Mouse (Mus musculus) hindbrain, embryonic 15.5 days (tissue): ENCODE measurements around the gene Akap6. TPM values are rescaled to one million over a fixed set of nuclear protein-coding genes. Genes with fewer than 3 reads are reported as not detected.

Source experiments
- ATAC-seq: fragments of 200-750 bp; cut with Nextera tagmentation; 2 replicates; pipeline ENCODE4 v1.8.0; 2017; ENCODE audit warnings: low read depth, moderate number of reproducible peaks, moderate TSS enrichment; ENCODE audit not compliant: low FRiP score
- H3K27ac ChIP-seq: fragments of 300-500 bp; sonication (generic); replicated peaks from 2 replicates; pipeline ENCODE4 v1.5.1; 2015; ENCODE audit warnings: mild to moderate bottlenecking, inconsistent platforms
- H3K27me3 ChIP-seq: fragments of 300-500 bp; sonication (generic); 2 replicates; pipeline ENCODE4 v1.6.1; 2015; ENCODE audit warnings: control low read depth, inconsistent platforms
- H3K36me3 ChIP-seq: fragments of 300-500 bp; sonication (generic); 2 replicates; pipeline ENCODE4 v1.6.1; 2015; ENCODE audit warnings: control low read depth, inconsistent platforms
- H3K4me1 ChIP-seq: fragments of 300-500 bp; sonication (generic); replicated peaks from 2 replicates; pipeline ENCODE4 v1.6.1; 2015; ENCODE audit warnings: control low read depth, inconsistent platforms
- H3K4me2 ChIP-seq: fragments of 300-500 bp; sonication (generic); 2 replicates; pipeline ENCODE4 v1.6.1; 2015; ENCODE audit warnings: moderate library complexity, mild to moderate bottlenecking, inconsistent platforms
- H3K4me3 ChIP-seq: fragments of 300-500 bp; sonication (generic); 2 replicates; pipeline ENCODE4 v1.5.1; 2015; ENCODE audit warnings: mild to moderate bottlenecking, inconsistent platforms
- H3K9ac ChIP-seq: fragments of 300-500 bp; sonication (generic); 2 replicates; pipeline ENCODE4 v1.6.1; 2015; ENCODE audit warnings: inconsistent platforms
- H3K9me3 ChIP-seq: fragments of 300-500 bp; sonication (generic); 2 replicates; pipeline ENCODE4 v1.6.1; 2016; ENCODE audit warnings: control low read depth, inconsistent platforms
- WGBS: fragments of 180-500 bp; shearing (Covaris S2); methylation state at CpG from one replicate; pipeline ENCODE4 v1.1.7; 2015; 5-methylcytosine and 5-hydroxymethylcytosine counted together
- polyA plus RNA-seq: library from polyadenylated mRNA; unstranded; fragments of >200 nt; fragmentation: Nextera tagmentation; extraction: Ambion mirVana; gene quantifications from 2 replicates; pipeline ENCODE4 v1.2.1, GENCODE M21; 2015

Gene Akap6
- polyA plus RNA-seq, 1 experiment from 2014 or later: 24.3 TPM

DNA sequence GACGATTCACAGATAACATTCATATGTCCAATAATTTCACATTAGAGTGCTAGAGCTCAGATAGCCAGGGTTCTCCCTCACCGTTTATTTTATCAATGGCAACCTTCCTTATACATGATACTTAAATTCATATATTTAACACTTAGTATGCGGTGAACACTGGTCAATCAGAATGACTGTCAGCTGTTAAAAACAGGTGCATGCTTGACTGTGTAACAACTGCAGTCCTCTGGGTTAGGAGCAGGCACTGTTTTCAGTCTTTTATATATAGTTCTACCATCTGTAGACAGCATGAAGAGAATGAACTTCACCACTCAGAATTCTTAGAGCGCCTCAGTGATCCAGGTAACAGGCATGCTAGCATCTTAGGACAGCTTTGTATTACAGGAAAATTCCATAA, 158.1 kb downstream of the Akap6 start:
- Histone ChIP-seq H3K4me1 (0 out of 2 replicates have a peak, but pooled peaks cover 7% of the 10 kb centered on the region), H3K9ac (no peak overlapping the region), H3K4me3 (no peak overlapping the region), H3K4me2 (no peak overlapping the region), H3K27ac (no peak overlapping the region), H3K36me3 (no peaks in the 10 kb centered on the region), H3K9me3 (no peaks in the 10 kb centered on the region), H3K27me3 (no peaks in the 10 kb centered on the region)
- 92% methylated on average over 4 of the region's 4 CpGs for WGBS
- ATAC-seq: no peak

DNA sequence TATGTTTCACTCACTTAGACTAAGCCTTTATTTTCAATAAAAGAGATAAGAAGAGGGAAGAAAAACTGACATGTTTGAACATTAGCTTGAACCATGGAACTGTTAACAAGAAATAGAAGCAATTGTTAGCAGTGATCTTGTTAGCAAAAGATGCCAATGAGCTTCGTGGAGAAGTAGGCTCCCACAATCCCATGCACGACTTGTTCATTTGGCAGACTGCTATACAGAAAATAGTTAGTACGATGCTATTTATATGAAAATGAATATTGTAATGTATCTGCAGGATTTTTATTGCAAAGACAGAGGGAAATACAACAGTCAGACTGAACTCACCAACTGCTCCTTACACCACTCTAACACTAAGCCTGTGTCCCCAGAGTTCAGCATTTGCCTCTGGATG, 162.7 kb downstream of the Akap6 start:
- no peak overlapping the region for H3K9ac ChIP-seq
- H3K27ac ChIP-seq: no peak overlapping the region
- H3K9me3 ChIP-seq: no peaks in the 10 kb centered on the region
- no peaks in the 10 kb centered on the region for H3K36me3 ChIP-seq
- no peaks in the 10 kb centered on the region for H3K27me3 ChIP-seq
- 0 out of 2 replicates have a peak, but pooled peaks cover 2% of the 10 kb centered on the region for H3K4me1 ChIP-seq
- no peak overlapping the region for H3K4me2 ChIP-seq
- ATAC-seq: no peak
- H3K4me3 ChIP-seq: no peak overlapping the region
- WGBS: 74% methylated on average over 3 of the region's 3 CpGs

DNA sequence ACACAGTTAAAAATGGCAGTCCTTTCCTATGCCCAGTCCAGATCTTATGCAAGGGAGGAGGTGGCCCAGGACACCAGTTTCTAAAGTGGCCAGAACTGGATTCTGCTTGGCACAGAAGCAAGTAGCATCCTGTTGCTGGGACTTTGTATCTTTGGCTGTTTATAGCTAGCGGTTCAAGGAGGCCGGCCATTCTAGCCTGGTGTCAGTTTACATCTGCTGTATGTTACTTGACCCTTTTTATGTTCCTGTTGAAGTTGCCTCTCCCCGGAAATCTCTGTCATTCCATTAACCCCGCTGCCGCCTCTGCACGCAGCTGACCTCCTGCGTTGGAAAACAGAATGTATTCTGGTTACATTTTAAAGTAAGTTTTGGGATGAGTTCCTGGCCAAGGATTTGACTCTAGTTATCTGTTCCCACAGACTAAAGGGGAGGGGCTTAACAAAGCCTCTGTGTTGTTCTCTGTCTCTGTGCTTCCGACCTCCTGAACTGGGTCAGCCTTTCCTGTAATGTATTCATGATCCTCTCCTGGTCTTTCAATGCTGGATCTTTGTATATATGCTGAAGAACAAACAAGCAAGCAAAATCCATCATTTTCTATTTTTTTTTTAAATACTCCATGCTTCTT, 168.9 kb downstream of the Akap6 start:
- H3K36me3 ChIP-seq: no peaks in the 10 kb centered on the region
- no peak overlapping the region for H3K9ac ChIP-seq
- no peaks in the 10 kb centered on the region for H3K27me3 ChIP-seq
- no peak overlapping the region for H3K4me2 ChIP-seq
- peaks cover 6% of the 10 kb centered on the region; the same call in 1 of the 2 replicates for H3K4me1 ChIP-seq
- ATAC-seq: 0 out of 2 replicates have a peak, but pooled peaks have one; percentile 42
- no peak overlapping the region for H3K27ac ChIP-seq
- no peaks in the 10 kb centered on the region for H3K9me3 ChIP-seq
- 30% methylated on average over 8 of the region's 8 CpGs for WGBS
- H3K4me3 ChIP-seq: no peak overlapping the region

DNA sequence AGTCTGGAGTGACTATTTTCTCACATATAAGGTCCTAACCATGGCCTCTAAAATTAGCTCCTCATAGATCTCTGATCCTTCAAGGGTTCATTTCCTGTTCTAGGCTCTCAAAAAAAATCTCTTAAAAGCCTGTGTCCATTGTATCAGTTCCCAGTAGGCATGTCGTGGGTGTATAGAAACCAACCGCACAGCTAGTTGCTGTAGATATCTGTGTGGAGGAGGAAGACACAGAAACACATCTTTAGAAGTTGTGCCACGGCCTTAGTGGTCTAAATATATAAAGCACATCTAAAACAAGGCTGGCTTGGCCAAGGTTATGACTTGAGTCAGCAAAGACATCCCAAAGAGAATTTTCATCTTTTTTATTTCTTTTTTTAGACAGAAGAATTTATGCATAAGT, 172.4 kb downstream of the Akap6 start:
- H3K4me2 ChIP-seq: no peak overlapping the region
- H3K4me3 ChIP-seq: no peak overlapping the region
- no peak overlapping the region for H3K9ac ChIP-seq
- ATAC-seq: no peak
- H3K36me3 ChIP-seq: no peaks in the 10 kb centered on the region
- no peaks in the 10 kb centered on the region for H3K27me3 ChIP-seq
- no peak overlapping the region for H3K27ac ChIP-seq
- peaks cover 10% of the 10 kb centered on the region; the same call in 1 of the 2 replicates for H3K4me1 ChIP-seq
- H3K9me3 ChIP-seq: no peaks in the 10 kb centered on the region
- WGBS: 89% methylated on average over 3 of the region's 3 CpGs

- Histone ChIP-seq H3K4me3 (no peak overlapping the region), H3K4me2 (no peak overlapping the region), H3K27me3 (no peaks in the 10 kb centered on the region), H3K4me1 (peaks cover 4% of the 10 kb centered on the region; the same call in 1 of the 2 replicates), H3K9ac (no peak overlapping the region), H3K27ac (no peak overlapping the region), H3K9me3 (no peaks in the 10 kb centered on the region), H3K36me3 (no peaks in the 10 kb centered on the region)
- no peak for ATAC-seq
- WGBS: 83% methylated on average over 9 of the region's 9 CpGs
Observed at GRCm38 (mm10) chr12:52874332-52874923, 175.2 kb downstream of the Akap6 start.

GRCm38 (mm10) chr12:52876065-52876464, 176.9 kb downstream of the Akap6 start:
- H3K36me3 ChIP-seq: peaks cover 5% of the 10 kb centered on the region; the same call in 1 of the 2 replicates
- no peaks in the 10 kb centered on the region for H3K9me3 ChIP-seq
- H3K4me2 ChIP-seq: no peak overlapping the region
- H3K27ac ChIP-seq: no peak overlapping the region
- H3K4me3 ChIP-seq: no peak overlapping the region
- 57% methylated on average over 4 of the region's 4 CpGs for WGBS
- H3K9ac ChIP-seq: no peak overlapping the region
- ATAC-seq: no peak
- no peaks in the 10 kb centered on the region for H3K27me3 ChIP-seq
- H3K4me1 ChIP-seq: peaks cover 7% of the 10 kb centered on the region; the same call in 1 of the 2 replicates

- Histone ChIP-seq H3K36me3 (peaks cover 5% of the 10 kb centered on the region; the same call in 1 of the 2 replicates), H3K27me3 (no peaks in the 10 kb centered on the region), H3K9ac (no peak overlapping the region), H3K27ac (no peak overlapping the region), H3K4me3 (no peak overlapping the region), H3K4me1 (peaks cover 7% of the 10 kb centered on the region; the same call in 1 of the 2 replicates), H3K9me3 (no peaks in the 10 kb centered on the region), H3K4me2 (no peak overlapping the region)
- WGBS: 84% methylated on average over 8 of the region's 8 CpGs
- ATAC-seq: no peak
Observed at GRCm38 (mm10) chr12:52876978-52877769, 178.0 kb downstream of the Akap6 start.

DNA sequence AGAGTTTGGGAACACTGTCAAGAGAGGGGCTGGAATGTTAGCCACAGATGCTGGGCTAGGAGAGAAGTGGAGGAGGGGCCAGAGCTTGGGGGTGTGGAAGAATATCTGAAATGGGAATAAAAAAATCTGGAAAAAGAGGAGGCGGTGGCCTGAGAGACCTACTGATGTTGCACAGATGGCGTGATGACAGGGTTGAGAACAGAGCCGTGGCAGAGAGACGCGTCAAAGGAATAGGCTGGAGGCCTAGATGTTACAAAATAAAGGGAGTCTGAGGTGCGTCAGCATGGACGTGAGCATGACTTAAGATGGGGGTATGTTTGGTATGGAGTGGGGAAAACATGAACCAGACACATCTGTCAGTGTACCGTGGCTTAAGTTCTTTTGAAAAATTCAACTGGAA, 180.1 kb downstream of the Akap6 start:
- Histone ChIP-seq H3K36me3 (peaks cover 5% of the 10 kb centered on the region; the same call in 1 of the 2 replicates), H3K4me3 (no peak overlapping the region), H3K4me2 (no peak overlapping the region), H3K27me3 (no peaks in the 10 kb centered on the region), H3K9me3 (no peaks in the 10 kb centered on the region), H3K27ac (no peak overlapping the region), H3K4me1 (peaks cover 7% of the 10 kb centered on the region; the same call in 1 of the 2 replicates), H3K9ac (no peak overlapping the region)
- ATAC-seq: no peak
- WGBS: 81% methylated on average over 8 of the region's 8 CpGs

- ATAC-seq: no peak
- 82% methylated on average over 7 of the region's 7 CpGs for WGBS
- peaks cover 3% of the 10 kb centered on the region; the same call in 1 of the 2 replicates for H3K36me3 ChIP-seq
- H3K9ac ChIP-seq: no peak overlapping the region
- H3K27ac ChIP-seq: no peak overlapping the region
- peaks cover 13% of the 10 kb centered on the region for H3K4me1 ChIP-seq
- no peaks in the 10 kb centered on the region for H3K27me3 ChIP-seq
- H3K9me3 ChIP-seq: no peaks in the 10 kb centered on the region
- no peak overlapping the region for H3K4me2 ChIP-seq
- H3K4me3 ChIP-seq: no peak overlapping the region
Observed at GRCm38 (mm10) chr12:52892519-52892918, 193.3 kb downstream of the Akap6 start.

GRCm38 (mm10) chr12:52893656-52894405, 194.6 kb downstream of the Akap6 start:
- ATAC-seq: no peak
- 71% methylated on average over 11 of the region's 11 CpGs for WGBS
- Histone ChIP-seq H3K9me3 (no peaks in the 10 kb centered on the region), H3K4me3 (no peak overlapping the region), H3K27me3 (no peaks in the 10 kb centered on the region), H3K4me1 (peaks cover 18% of the 10 kb centered on the region), H3K9ac (no peak overlapping the region), H3K27ac (no peak overlapping the region), H3K4me2 (no peak overlapping the region), H3K36me3 (no peaks in the 10 kb centered on the region)

- WGBS: 34% methylated on average over 6 of the region's 6 CpGs
- no peak; the same call in 1 of the 2 replicates for ATAC-seq
- Histone ChIP-seq H3K27ac (0 out of 2 replicates have a peak overlapping the region, but pooled peaks have one; percentile 63), H3K27me3 (no peaks in the 10 kb centered on the region), H3K4me1 (peaks cover 18% of the 10 kb centered on the region), H3K4me3 (no peak overlapping the region), H3K36me3 (no peaks in the 10 kb centered on the region), H3K4me2 (0 out of 2 replicates have a peak overlapping the region, but pooled peaks have one; percentile 5), H3K9me3 (no peaks in the 10 kb centered on the region), H3K9ac (no peak overlapping the region)
Observed at GRCm38 (mm10) chr12:52895672-52896460, 196.7 kb downstream of the Akap6 start.
